Mouse (Mus musculus) right cerebral cortex, postnatal 10 days (tissue): ENCODE measurements around the gene Sema3f.

ENCODE experiments used
- DNase-seq, 2 experiments: peaks; one replicate each; pipeline ENCODE4 v3.0.0; 2021; ENCODE audit warnings: low spot score in 2 of 2

Gene Sema3f

DNA sequence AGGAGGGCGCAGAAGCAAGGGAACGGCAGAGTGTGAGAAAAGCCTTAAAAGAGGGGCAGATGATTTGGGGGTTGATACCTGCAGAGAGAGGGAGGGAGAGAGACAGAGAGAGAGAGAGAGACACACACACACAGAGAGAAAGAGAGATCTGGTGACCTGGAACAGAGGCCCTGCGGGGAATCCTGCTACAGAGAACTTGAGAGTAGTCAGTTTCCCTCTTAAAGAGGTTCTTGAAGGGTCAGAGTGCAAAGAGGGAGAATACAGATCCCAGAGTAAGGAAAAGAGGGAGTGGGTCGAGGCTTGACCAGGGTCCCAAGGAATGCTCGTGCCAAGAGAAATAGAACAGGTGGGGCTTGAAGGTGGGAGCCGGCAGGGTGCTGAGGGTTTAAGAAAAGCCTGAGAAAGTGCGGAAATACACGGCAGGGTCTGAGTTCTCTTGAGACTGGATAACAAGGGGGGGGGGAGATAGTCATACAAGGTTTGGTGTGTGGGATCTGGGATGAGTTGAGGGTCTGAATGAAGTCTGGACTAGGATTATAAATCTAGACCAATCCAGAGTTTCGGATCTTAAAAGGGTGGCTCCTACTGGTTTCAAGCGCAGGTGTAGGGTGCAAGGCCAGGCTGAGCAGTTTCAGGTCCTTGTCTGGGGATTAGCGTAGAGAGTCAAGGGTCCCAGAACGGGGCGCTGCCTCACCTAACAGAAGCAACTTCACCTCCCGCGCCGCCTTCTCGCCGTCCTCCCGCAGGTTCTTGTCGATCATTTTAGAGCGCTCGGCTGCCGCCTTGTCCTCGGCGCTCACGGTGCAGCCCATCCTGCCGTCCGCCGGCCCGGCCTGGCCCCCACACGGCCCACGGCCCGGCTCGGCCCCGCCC, 75.6 kb downstream of the Sema3f start:
- DNase-seq: no peak

DNA sequence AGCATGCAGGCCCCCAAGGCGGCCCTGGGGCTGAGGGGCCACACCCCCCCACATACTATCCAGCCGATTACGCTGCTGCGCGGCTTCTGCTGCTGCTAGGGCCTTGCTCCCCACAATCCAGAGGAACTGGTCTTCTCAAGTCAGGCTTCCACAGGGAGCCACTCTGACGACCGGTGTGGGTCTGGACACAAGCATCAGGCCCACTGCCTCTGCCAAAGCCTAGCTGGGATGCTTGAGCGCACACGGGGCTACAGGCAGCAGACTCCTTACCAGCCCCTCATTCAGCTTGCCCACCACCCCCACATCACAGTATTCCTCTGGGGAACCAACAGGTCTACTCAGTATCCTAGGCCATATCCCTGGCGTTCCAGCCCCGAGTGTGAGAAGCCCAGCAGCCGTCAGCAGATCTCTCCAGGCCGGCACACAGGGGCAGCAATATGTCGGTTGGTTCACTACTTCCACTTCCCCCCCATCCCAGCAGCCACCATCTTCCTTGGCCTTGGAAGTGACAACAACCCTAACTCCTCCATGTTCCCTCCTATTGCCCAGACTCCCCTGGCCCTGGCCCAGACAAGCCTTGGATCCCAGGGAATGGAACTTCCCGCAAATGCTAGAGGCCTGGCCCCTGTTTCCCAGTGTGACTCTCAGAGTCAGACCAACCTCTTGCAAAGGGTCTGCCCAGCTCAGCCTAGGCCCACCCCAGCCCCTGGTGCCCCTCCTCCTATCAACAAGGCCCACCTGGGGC, 76.4 kb downstream of the Sema3f start:
- DNase-seq: peak; percentile 60

- peak; percentile 87 to 89 for DNase-seq
Observed at GRCm38 (mm10) chr9:107633091-107633660, 77.1 kb downstream of the Sema3f start.

- peak; percentile 64 to 68 for DNase-seq
Observed at GRCm38 (mm10) chr9:107632478-107632877, 77.8 kb downstream of the Sema3f start.

DNA sequence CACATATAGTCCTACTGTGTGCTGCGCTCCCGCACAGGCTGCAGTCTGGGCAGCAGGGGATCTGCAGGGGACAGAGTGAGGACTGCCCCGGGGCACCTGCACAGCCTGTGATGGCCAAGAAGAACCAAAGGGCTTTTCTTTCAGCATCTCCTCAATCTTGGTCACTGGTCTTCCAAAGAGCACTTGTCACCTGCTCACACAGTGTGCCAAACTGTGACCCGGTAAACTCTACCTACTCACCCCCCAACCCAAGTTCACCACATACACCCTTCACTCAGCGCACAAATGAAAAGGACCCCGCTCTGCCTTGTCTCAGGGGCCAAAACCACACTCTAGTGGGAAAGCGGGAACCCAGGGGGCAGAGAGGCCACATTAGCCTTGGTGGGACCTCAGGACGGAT, 78.4 kb downstream of the Sema3f start:
- no peak for DNase-seq
